Mouse (Mus musculus) small intestine, adult 2 months (tissue): Measurements from ENCODE around the gene Msi2. TPM values are rescaled to one million over a fixed set of nuclear protein-coding genes. Genes with fewer than 3 reads are reported as not detected.

ENCODE experiments used
- H3K27ac ChIP-seq: fragments of 200-500 bp; 2 replicates; pipeline ENCODE4 v1.5.1; 2012; ENCODE audit warnings: low read depth, low read length, control low read depth, inconsistent platforms; ENCODE audit not compliant: insufficient read depth
- H3K27me3 ChIP-seq: fragments of 200-500 bp; 2 replicates; pipeline ENCODE4 v1.6.1; 2012; ENCODE audit warnings: mild to moderate bottlenecking, moderate library complexity, low read length, inconsistent platforms; ENCODE audit not compliant: control insufficient read depth, insufficient read depth
- H3K36me3 ChIP-seq: fragments of 200-500 bp; 2 replicates; pipeline ENCODE4 v1.6.1; 2012; ENCODE audit warnings: mild to moderate bottlenecking, low read length, control low read depth, inconsistent platforms; ENCODE audit not compliant: control insufficient read depth, insufficient read depth
- H3K4me1 ChIP-seq: fragments of 200-500 bp; 2 replicates; pipeline ENCODE4 v1.6.1; 2012; ENCODE audit warnings: low read length, inconsistent platforms, mixed read lengths; ENCODE audit not compliant: control insufficient read depth, insufficient read depth, insufficient read length
- H3K4me3 ChIP-seq: fragments of 200-500 bp; 2 replicates; pipeline ENCODE4 v1.5.1; 2012; ENCODE audit warnings: low read depth, mild to moderate bottlenecking, control low read depth, inconsistent platforms, low read length, moderate library complexity
- CTCF ChIP-seq: fragments of 200-500 bp; IDR thresholded peaks from 2 replicates; pipeline ENCODE4 v1.5.1; 2012; ENCODE audit warnings: low read depth, mild to moderate bottlenecking, control low read depth, inconsistent platforms, low read length, moderate library complexity, mixed read lengths; ENCODE audit not compliant: insufficient replicate concordance, insufficient read length; ENCODE audit errors: extremely low read depth
- POLR2A ChIP-seq: fragments of 200-500 bp; IDR thresholded peaks from 2 replicates; pipeline ENCODE4 v1.6.1; 2012; ENCODE audit warnings: low read depth, mild to moderate bottlenecking, control low read depth, inconsistent platforms, low read length, moderate library complexity
- WGBS: fragments of 180-500 bp; shearing (Covaris S2); methylation state at CpG from one replicate; pipeline ENCODE4 v1.1.7; 2018; 5-methylcytosine and 5-hydroxymethylcytosine counted together
- polyA plus RNA-seq: library from polyadenylated mRNA; depleted of rRNA; stranded (reverse); fragments of >200 nt; gene quantifications from 2 replicates; pipeline ENCODE4 v1.2.3, GENCODE M21; 2012

Msi2 gene
- polyA plus RNA-seq, 1 experiment = 8.8 TPM

GRCm38 (mm10) chr11:88573013-88573412 is 145.3 kb downstream of the Msi2 start:
- peaks cover 3% of the 10 kb centered on the region; the same call in 1 of the 2 replicates for H3K4me1 ChIP-seq
- 96% methylated on average over 5 of the region's 5 CpGs for WGBS
- no peaks in the 10 kb centered on the region for H3K27me3 ChIP-seq
- H3K36me3 ChIP-seq = no peaks in the 10 kb centered on the region
- H3K4me3 ChIP-seq = no peak overlapping the region
- H3K27ac ChIP-seq = no peak overlapping the region
- TF ChIP-seq CTCF = no peak
- no peak for TF ChIP-seq POLR2A

GRCm38 (mm10) chr11:88572461-88572860 is 145.9 kb downstream of the Msi2 start:
- H3K4me1 ChIP-seq = peaks cover 3% of the 10 kb centered on the region; the same call in 1 of the 2 replicates
- H3K27ac ChIP-seq = no peak overlapping the region
- 91% methylated on average over 11 of the region's 11 CpGs for WGBS
- H3K4me3 ChIP-seq = no peak overlapping the region
- H3K36me3 ChIP-seq = no peaks in the 10 kb centered on the region
- TF ChIP-seq POLR2A (no peak), CTCF (no peak)
- H3K27me3 ChIP-seq = no peaks in the 10 kb centered on the region

- WGBS = 88% methylated on average over 6 of the region's 6 CpGs
- H3K36me3 ChIP-seq = no peaks in the 10 kb centered on the region
- no peaks in the 10 kb centered on the region for H3K27me3 ChIP-seq
- no peak overlapping the region for H3K27ac ChIP-seq
- TF ChIP-seq POLR2A (no peak), CTCF (no peak)
- H3K4me3 ChIP-seq = no peak overlapping the region
- peaks cover 3% of the 10 kb centered on the region; the same call in 1 of the 2 replicates for H3K4me1 ChIP-seq
Measured at GRCm38 (mm10) chr11:88570715-88571202, 147.6 kb downstream of the Msi2 start.

GRCm38 (mm10) chr11:88566613-88567606 is 151.4 kb downstream of the Msi2 start:
- Histone ChIP-seq H3K4me1 (no peaks in the 10 kb centered on the region), H3K4me3 (no peak overlapping the region), H3K27me3 (no peaks in the 10 kb centered on the region), H3K36me3 (no peaks in the 10 kb centered on the region), H3K27ac (no peak overlapping the region)
- whole genome bisulfite sequencing = 76% methylated on average over 20 of the region's 20 CpGs
- TF ChIP-seq CTCF (no peak), POLR2A (no peak)

GRCm38 (mm10) chr11:88564810-88565209 is 153.5 kb downstream of the Msi2 start:
- H3K4me1 ChIP-seq = no peaks in the 10 kb centered on the region
- WGBS = 88% methylated on average over 7 of the region's 7 CpGs
- no peaks in the 10 kb centered on the region for H3K27me3 ChIP-seq
- H3K4me3 ChIP-seq = no peak overlapping the region
- no peaks in the 10 kb centered on the region for H3K36me3 ChIP-seq
- no peak overlapping the region for H3K27ac ChIP-seq
- TF ChIP-seq POLR2A = no peak
- TF ChIP-seq CTCF = no peak

- Histone ChIP-seq H3K27ac (no peak overlapping the region), H3K27me3 (no peaks in the 10 kb centered on the region), H3K36me3 (no peaks in the 10 kb centered on the region), H3K4me1 (no peaks in the 10 kb centered on the region; the same call in 1 of the 2 replicates), H3K4me3 (no peak overlapping the region)
- TF ChIP-seq POLR2A (no peak), CTCF (no peak)
- WGBS = 74% methylated on average over 5 of the region's 5 CpGs
Measured at GRCm38 (mm10) chr11:88564363-88564762, 153.9 kb downstream of the Msi2 start.

- Histone ChIP-seq H3K27ac (no peak overlapping the region), H3K4me1 (peaks cover 11% of the 10 kb centered on the region; the same call in 1 of the 2 replicates), H3K27me3 (no peaks in the 10 kb centered on the region), H3K36me3 (no peaks in the 10 kb centered on the region), H3K4me3 (no peak overlapping the region)
- WGBS = 69% methylated on average over 6 of the region's 6 CpGs
- TF ChIP-seq CTCF (no peak), POLR2A (no peak)
Measured at GRCm38 (mm10) chr11:88561191-88561590, 157.1 kb downstream of the Msi2 start.
